Mouse (Mus musculus): ENCODE data around the gene Celf1. TPM values are rescaled to one million over a fixed set of nuclear protein-coding genes. Genes with fewer than 3 reads are reported as not detected.
"Not testable (repeated sequence)": the region's sequence is repeated elsewhere in the genome, so short reads cannot be mapped to it uniquely, and the experiment has no call there.

Gene Celf1
- 130 and 144 TPM in 2 replicates for polyA plus RNA-seq (2015; fragmentation: Nextera tagmentation; extraction: Ambion mirVana)

DNA sequence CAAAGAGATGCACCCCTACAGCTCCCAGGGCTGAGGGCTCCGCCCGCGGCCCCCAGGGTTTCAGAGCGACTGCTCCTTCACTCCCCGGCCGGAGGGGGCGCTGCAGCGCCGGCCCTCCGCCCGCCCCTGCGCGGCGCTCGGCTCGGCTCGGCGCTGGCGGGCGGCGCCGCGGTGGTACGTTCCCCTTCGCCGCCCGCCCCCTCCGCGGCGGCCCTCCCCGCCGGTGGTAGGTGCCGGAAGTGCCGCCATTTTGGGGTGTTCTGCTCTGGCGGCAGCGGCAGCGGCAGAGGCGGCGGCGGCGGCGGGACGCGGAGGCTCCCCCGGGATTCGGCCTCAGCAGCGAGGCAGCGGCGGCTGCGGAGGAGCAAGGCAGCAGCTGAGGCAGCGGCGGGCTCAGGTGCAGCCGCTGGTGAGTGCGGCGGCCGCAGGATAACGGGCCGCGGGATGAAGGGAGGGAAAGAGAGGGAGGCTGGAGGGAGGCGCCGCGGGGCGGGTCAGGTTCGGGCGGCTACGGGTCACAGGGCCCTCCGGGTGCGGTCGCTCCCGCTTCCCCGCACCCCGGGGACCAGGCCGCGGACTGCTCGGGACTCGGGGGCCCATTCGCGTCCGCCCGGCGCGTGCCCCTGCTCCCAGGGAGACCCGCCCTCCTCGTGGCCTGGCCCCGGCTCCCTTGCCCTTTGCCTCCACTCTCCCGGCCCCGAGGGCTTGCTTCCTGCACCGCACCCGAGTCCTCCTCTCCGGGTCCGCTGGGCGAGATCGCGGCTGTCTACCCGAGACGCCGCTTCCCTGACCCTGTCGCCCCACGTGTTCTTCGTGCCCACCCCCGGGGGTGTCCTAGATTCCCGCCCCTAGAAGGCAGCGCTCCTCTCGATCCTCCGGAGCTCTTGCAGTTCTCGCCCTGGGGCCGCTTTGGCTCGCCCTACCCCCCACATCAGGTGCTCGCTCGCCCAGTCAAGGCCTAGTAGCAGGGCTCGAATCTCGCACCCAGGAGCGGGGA, at the start of gene Celf1:
Gene Celf1, plus strand, starts transcription at position 150 of the 997 bp plus-strand sequence.
- ATAC-seq: peak; percentile 97
- Histone ChIP-seq H3K4me2 (ENCODE audit: low read length) (peak within 1 kb of the TSS; percentile 62), H3K9ac (replicated peaks; ENCODE audit: low read depth, low read length) (peak within 1 kb of the TSS; percentile 95), H3K27me3 (replicated peaks; ENCODE audit: control insufficient read depth, insufficient read depth, low read length) (no peaks in the 10 kb centered on the region), H3K4me1 (replicated peaks; ENCODE audit: control insufficient read depth, insufficient read depth, low read length) (peaks cover 27% of the 10 kb centered on the region), H3K9me3 (ENCODE audit: control insufficient read depth, low read length) (no peaks in the 10 kb centered on the region), H3K27ac (ENCODE audit: low read length) (peak within 1 kb of the TSS; percentile 92), H3K4me3 (replicated peaks; ENCODE audit: low read length) (peak within 1 kb of the TSS; percentile 87), H3K36me3 (ENCODE audit: control insufficient read depth, insufficient read depth) (no peaks in the 10 kb centered on the region)
- under 1% methylated on average over 102 of the region's 113 CpGs for WGBS

DNA sequence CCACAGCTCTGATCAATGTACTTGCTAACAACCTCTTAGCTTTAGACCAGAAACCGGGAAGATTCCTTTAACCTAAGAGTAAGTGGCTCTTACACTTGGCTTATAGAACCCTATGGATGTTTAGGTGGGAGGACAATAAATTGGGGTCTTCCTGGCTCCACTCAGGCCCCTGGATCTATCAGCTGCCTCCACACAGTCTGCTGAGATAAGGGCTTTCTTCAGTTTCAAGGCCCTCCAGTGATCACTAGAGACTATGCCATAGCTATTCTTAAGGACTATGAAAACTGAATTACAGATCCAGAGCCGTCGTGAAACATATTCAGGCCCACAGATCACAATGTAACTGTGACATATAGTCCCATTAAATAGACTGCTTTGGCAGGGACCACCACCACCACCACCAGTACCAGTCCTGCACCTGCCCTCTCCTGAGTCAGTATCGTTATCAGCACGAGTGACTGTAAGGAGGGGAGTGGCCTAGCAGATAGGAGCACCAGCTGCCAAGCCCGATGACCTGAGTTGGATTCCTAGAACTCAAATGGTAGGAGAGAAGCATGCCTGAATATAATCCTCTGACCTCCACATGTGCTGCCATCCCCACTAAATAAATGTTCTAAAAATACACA, 46.4 kb upstream of the Celf1 start:
- Histone ChIP-seq H3K9me3 (ENCODE audit: control insufficient read depth, low read length) (no peaks in the 10 kb centered on the region), H3K27me3 (replicated peaks; ENCODE audit: control insufficient read depth, insufficient read depth, low read length) (0 out of 2 replicates have a peak, but pooled peaks cover 2% of the 10 kb centered on the region), H3K4me1 (replicated peaks; ENCODE audit: control insufficient read depth, insufficient read depth, low read length) (peaks cover 17% of the 10 kb centered on the region), H3K36me3 (ENCODE audit: control insufficient read depth, insufficient read depth) (peaks cover 9% of the 10 kb centered on the region), H3K27ac (ENCODE audit: low read length) (no peak overlapping the region), H3K9ac (replicated peaks; ENCODE audit: low read depth, low read length) (no peak overlapping the region), H3K4me2 (ENCODE audit: low read length) (no peak overlapping the region), H3K4me3 (replicated peaks; ENCODE audit: low read length) (no peak overlapping the region)
- no peak for ATAC-seq
- WGBS: 92% methylated on average over 6 of the region's 6 CpGs

GRCm38 (mm10) chr2:90894299-90894677, 45.9 kb upstream of the Celf1 start:
- H3K4me2 ChIP-seq (ENCODE audit: low read length); H3K9ac ChIP-seq (replicated peaks; ENCODE audit: low read depth, low read length); H3K4me3 ChIP-seq (replicated peaks; ENCODE audit: low read length); H3K27me3 ChIP-seq (replicated peaks; ENCODE audit: control insufficient read depth, insufficient read depth, low read length); ATAC-seq; H3K27ac ChIP-seq (ENCODE audit: low read length); H3K9me3 ChIP-seq (ENCODE audit: control insufficient read depth, low read length): not testable (repeated sequence)
- Histone ChIP-seq H3K4me1 (replicated peaks; ENCODE audit: control insufficient read depth, insufficient read depth, low read length) (peaks cover 14% of the 10 kb centered on the region), H3K36me3 (ENCODE audit: control insufficient read depth, insufficient read depth) (peaks cover 13% of the 10 kb centered on the region)
- WGBS: 94% methylated on average over 3 of the region's 3 CpGs

DNA sequence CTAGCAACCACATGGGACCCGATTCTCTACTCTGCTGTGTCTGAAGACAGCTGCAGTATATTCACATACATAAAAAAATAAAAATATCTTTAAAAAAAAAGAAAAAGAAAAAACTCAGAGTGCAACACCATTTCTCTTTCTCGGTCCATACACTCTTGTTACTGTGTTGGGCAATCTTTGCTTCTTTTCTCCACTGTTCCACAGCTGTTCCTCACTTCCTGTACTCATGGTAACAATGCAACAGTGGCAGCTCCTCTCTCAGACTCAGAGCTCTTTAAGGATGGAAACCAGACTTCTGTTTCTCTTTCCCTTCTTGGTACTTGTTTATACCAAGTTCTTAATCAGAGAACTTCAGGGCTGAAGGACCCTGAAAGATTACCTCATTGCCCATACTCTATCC, 36.8 kb upstream of the Celf1 start:
- peak overlapping the region; percentile 82 for H3K4me2 ChIP-seq (ENCODE audit: low read length)
- H3K27me3 ChIP-seq (replicated peaks; ENCODE audit: control insufficient read depth, insufficient read depth, low read length): no peaks in the 10 kb centered on the region
- peak overlapping the region; percentile 76 for H3K4me3 ChIP-seq (replicated peaks; ENCODE audit: low read length)
- H3K36me3 ChIP-seq (ENCODE audit: control insufficient read depth, insufficient read depth): peaks cover 10% of the 10 kb centered on the region; the same call in 1 of the 2 replicates
- no peaks in the 10 kb centered on the region for H3K9me3 ChIP-seq (ENCODE audit: control insufficient read depth, low read length)
- ATAC-seq: no peak
- H3K27ac ChIP-seq (ENCODE audit: low read length): no peak overlapping the region
- H3K9ac ChIP-seq (replicated peaks; ENCODE audit: low read depth, low read length): peak overlapping the region; percentile 85
- peaks cover 27% of the 10 kb centered on the region for H3K4me1 ChIP-seq (replicated peaks; ENCODE audit: control insufficient read depth, insufficient read depth, low read length)
- 77% methylated on average over 2 of the region's 2 CpGs for WGBS

DNA sequence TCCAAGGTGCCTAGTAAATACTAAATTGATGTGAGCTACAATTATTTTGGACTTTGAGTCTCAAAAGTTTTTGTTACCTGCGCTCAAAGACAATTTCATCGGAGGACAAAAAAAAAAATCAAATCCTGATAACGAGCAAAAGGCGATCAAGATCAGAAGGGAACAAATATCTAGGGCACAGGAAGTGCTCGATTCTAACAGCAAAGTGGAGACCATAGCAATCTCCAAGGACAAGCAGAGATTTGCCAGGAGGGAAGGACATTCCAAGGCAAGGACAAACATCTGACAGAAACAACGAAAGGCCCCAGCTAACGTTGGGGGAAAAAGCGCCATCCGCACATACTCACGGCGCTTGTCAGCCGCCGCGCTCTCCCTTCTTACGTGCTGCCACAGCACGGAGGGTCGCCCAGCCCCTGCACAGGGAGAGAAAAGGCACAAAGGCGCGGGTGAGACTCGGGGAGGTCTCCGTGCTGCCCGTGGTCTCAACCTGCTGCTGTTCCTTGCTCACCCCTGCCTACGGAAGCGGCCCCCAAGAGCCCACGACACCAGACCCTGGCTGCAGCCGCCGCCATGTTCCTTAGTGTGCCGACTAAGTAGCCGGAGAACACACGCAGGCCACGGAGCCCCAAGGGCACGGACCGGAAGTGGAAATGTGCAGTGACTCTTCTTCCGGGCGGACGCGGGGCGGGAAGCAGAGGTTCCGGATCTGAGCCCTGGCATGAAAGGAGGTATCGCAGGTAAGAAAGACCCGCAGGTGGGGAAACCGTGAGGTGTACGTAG, 35.9 kb upstream of the Celf1 start, which contains the start of the genes Kbtbd4 and Ndufs3:
Gene Kbtbd4, plus strand, starts transcription at position 665 of the 780 bp plus-strand sequence.
Gene Ndufs3, minus strand, starts transcription at position 752 of the 780 bp plus-strand sequence.
- Histone ChIP-seq H3K4me3 (replicated peaks; ENCODE audit: low read length) (peak within 1 kb of the TSS; percentile 76), H3K9me3 (ENCODE audit: control insufficient read depth, low read length) (no peaks in the 10 kb centered on the region), H3K4me1 (replicated peaks; ENCODE audit: control insufficient read depth, insufficient read depth, low read length) (peaks cover 27% of the 10 kb centered on the region), H3K9ac (replicated peaks; ENCODE audit: low read depth, low read length) (peak within 1 kb of the TSS; percentile 85), H3K36me3 (ENCODE audit: control insufficient read depth, insufficient read depth) (peaks cover 10% of the 10 kb centered on the region), H3K27ac (ENCODE audit: low read length) (peak within 1 kb of the TSS; percentile 91), H3K27me3 (replicated peaks; ENCODE audit: control insufficient read depth, insufficient read depth, low read length) (no peaks in the 10 kb centered on the region), H3K4me2 (ENCODE audit: low read length) (peak within 1 kb of the TSS; percentile 82)
- peak; percentile 96 for ATAC-seq
- WGBS: under 1% methylated on average over 42 of the region's 43 CpGs

DNA sequence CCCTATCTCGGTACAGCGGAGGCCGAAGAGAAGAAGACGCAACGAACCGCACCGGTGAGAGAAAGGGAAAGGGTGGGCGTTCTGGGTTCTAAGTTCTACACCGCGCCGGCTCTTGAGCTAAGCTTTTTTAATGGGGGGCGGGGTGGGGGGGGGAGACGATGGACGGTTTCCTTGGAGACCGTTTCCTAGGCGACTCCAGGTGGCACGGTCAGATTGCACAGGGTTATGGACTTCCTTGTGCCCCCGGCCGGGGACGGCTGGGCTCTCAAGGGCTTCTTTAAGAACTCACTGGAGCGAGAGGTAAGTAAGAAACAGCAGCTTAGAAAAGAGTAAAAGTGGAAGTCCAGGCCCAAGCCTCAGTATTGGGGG, 35.3 kb upstream of the Celf1 start:
- Histone ChIP-seq H3K27me3 (replicated peaks; ENCODE audit: control insufficient read depth, insufficient read depth, low read length) (no peaks in the 10 kb centered on the region), H3K4me1 (replicated peaks; ENCODE audit: control insufficient read depth, insufficient read depth, low read length) (peaks cover 27% of the 10 kb centered on the region), H3K9me3 (ENCODE audit: control insufficient read depth, low read length) (no peaks in the 10 kb centered on the region), H3K27ac (ENCODE audit: low read length) (peak overlapping the region; percentile 91), H3K36me3 (ENCODE audit: control insufficient read depth, insufficient read depth) (peaks cover 13% of the 10 kb centered on the region), H3K4me3 (replicated peaks; ENCODE audit: low read length) (peak overlapping the region; percentile 76), H3K4me2 (ENCODE audit: low read length) (peak overlapping the region; percentile 82), H3K9ac (replicated peaks; ENCODE audit: low read depth, low read length) (peak overlapping the region; percentile 85)
- under 1% methylated on average over 21 of the region's 21 CpGs for WGBS
- no peak; the same call in 1 of the 2 replicates for ATAC-seq

GRCm38 (mm10) chr2:90906721-90907120, 33.5 kb upstream of the Celf1 start:
- Histone ChIP-seq H3K9me3 (ENCODE audit: control insufficient read depth, low read length) (no peaks in the 10 kb centered on the region), H3K36me3 (ENCODE audit: control insufficient read depth, insufficient read depth) (peaks cover 23% of the 10 kb centered on the region), H3K4me2 (ENCODE audit: low read length) (no peak overlapping the region), H3K4me3 (replicated peaks; ENCODE audit: low read length) (no peak overlapping the region), H3K4me1 (replicated peaks; ENCODE audit: control insufficient read depth, insufficient read depth, low read length) (peaks cover 27% of the 10 kb centered on the region), H3K27ac (ENCODE audit: low read length) (no peak overlapping the region), H3K27me3 (replicated peaks; ENCODE audit: control insufficient read depth, insufficient read depth, low read length) (no peaks in the 10 kb centered on the region), H3K9ac (replicated peaks; ENCODE audit: low read depth, low read length) (no peak overlapping the region)
- 94% methylated on average over 2 of the region's 2 CpGs for WGBS
- ATAC-seq: no peak

DNA sequence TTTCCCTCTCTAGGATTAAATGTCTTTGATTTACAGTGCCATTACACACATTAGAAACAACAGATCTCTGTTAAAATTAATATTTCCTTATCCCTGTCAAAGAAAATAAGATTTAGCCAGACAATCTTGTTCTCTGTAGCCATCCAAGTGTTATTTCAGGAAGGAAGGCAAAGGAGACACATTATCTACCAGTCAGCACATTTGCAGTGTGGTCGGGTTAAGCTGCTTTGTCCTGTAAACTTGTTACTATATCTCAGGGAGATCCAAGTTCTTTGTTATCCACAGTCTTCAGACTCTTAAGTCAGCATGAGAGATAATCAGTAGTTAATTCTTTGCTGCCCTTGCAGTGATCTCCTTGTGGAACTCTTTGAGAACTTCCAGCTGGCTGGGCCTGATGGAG, 29.3 kb upstream of the Celf1 start:
- H3K9me3 ChIP-seq (ENCODE audit: control insufficient read depth, low read length): no peaks in the 10 kb centered on the region
- H3K4me2 ChIP-seq (ENCODE audit: low read length): no peak overlapping the region
- no peaks in the 10 kb centered on the region for H3K27me3 ChIP-seq (replicated peaks; ENCODE audit: control insufficient read depth, insufficient read depth, low read length)
- H3K4me1 ChIP-seq (replicated peaks; ENCODE audit: control insufficient read depth, insufficient read depth, low read length): peaks cover 17% of the 10 kb centered on the region
- ATAC-seq: no peak
- peaks cover 27% of the 10 kb centered on the region for H3K36me3 ChIP-seq (ENCODE audit: control insufficient read depth, insufficient read depth)
- WGBS: 92% methylated on average over 1 of the region's 1 CpGs
- no peak overlapping the region for H3K4me3 ChIP-seq (replicated peaks; ENCODE audit: low read length)
- H3K9ac ChIP-seq (replicated peaks; ENCODE audit: low read depth, low read length): no peak overlapping the region
- H3K27ac ChIP-seq (ENCODE audit: low read length): no peak overlapping the region
